Mouse (Mus musculus): ENCODE results near the gene Smndc1. TPM values are rescaled to one million over a fixed set of nuclear protein-coding genes. Genes with fewer than 3 reads are reported as not detected.

Gene Smndc1
- total RNA-seq, 2 experiments from 2014 or later = 33.0 to 33.8 TPM

GRCm38 (mm10) chr19:53391787-53392186 lies 1.4 kb upstream of the Smndc1 start:
- no peak for DNase-seq
- intact Hi-C loops (cut with DNase I) = loop anchor here (10.0 kb wide), 1 partner anchor 553 kb away; the partner anchor contains the start of genes Bbip1 and Shoc2

- no peak for DNase-seq
- intact Hi-C loops (cut with DNase I) = loop anchor here (10.0 kb wide), 1 partner anchor 553 kb away; the partner anchor contains the start of genes Bbip1 and Shoc2
These were observed 1.0 kb upstream of the Smndc1 start for GRCm38 (mm10) chr19:53391386-53391785.

DNA sequence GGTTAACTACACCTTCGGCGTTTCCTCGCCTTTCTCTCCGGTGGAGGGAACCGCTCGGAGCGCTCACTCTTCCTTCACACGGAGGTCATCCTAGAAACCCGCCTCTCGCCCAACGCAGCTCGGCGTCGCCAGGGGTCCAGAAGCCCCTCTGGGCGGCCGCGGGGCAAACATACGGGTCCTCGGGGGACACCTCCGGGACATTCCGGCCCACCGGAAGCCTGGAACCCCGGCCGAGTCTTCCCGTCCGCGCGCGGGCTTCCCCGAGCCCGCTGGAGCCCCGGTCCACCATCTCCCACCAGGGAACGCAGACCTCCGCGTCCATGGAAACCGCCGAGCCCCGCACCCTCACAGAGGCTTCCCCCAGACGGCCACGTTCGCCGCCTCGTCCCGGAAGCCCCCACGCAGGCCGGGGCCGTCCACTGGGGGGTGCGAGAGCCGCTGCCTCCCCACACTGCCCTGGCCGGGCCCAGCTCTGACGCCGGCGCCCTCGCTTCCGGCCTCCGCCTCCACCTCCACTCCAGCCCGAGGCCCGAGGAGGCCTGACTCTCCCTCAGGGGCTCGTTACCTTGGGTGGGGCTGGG lies 437 bp downstream of the Smndc1 start:
- no peak for DNase-seq
- intact Hi-C loops (cut with DNase I) = loop anchor here (10.0 kb wide), 1 partner anchor 555 kb away; the partner anchor contains the start of genes Bbip1 and Shoc2

DNA sequence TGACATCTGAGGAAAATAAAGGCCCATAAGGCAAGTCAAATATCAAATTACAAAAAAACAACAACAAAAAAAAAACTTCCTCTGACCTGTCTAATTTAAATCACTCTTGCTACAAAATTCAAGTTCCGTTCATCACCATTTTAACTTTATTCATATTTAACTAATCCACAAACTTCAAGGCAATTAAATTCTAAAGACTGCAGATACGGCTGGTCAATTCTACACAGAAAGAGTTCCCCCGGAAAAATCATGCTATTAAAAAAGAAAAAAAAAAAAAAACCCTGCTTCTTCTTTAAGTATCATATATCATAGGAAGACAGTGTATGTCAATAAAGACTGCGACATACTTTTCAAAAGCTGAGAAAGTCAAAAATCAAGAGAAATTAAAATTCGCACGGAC lies 961 bp downstream of the Smndc1 start:
- no peak for DNase-seq
- intact Hi-C loops (cut with DNase I) = no loop called here

DNA sequence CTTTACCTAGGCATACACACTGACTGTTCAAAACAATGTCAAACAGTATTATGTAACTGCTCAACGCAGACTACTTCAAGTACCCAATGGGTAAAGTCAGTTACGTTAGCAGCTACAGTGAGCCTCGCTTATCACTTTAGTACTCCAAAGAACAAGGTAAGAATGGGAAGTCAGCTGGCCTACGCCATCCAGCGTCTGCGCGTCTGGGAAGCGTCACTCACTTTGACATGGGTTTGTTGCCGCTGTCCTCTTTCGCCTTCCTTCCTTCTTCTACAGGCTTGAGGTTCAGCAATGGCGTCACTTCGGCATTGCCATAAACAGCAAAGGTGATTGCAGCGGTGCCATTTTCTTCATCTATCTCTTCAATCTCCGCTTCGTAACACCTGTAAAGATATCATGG lies 7.0 kb downstream of the Smndc1 start:
- intact Hi-C loops (cut with DNase I) = no loop called here

DNA sequence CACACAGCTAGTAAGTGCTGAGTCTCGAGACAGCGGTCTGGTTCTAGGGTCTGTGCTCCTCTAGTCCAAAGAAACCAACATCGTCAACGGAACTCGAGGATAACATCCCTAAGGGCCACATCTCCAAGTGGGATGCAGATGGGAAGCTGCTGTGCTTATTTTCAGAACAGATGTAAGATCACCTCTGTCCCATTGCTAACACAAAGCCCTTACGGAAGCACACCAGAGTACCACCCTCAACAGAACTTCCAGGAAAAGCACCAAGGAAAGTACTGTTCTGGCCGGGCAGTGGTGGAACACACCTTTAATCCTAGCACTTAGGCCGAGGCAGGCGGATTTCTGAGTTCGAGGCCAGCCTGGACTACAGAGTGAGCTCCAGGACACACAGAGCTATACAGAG lies 12.0 kb downstream of the Smndc1 start:
- intact Hi-C loops (cut with DNase I) = no loop called here
- DNase-seq = no peak

More for the DNA sequence above, 7.0 kb downstream of the Smndc1 start:
- DNase-seq = no peak

- intact Hi-C loops (cut with DNase I) = no loop called here
These were observed 12.7 kb downstream of the Smndc1 start for GRCm38 (mm10) chr19:53377652-53378051.

GRCm38 (mm10) chr19:53375816-53376215 lies 14.6 kb downstream of the Smndc1 start:
- intact Hi-C loops (cut with DNase I) = no loop called here

More at GRCm38 (mm10) chr19:53377652-53378051, 12.7 kb downstream of the Smndc1 start:
- no peak for DNase-seq

DNA sequence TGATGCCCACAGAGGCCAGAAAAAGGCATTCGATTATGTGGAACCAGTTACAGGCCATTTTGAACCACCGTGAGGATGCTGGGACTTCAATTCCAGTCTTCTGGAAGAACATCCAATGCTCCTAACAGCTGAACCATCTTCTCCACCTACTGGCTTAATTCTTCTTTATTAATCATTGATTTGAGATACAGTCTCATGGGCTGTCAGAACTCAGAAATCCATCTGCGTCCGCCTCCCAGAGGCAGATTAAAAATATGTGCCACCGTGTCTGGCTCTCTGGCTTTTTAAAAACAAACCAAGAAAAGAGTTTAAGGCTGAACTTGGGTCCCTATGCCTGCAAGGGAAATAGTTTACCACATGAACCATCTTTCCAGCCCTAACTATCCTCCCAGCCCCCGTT lies 15.1 kb downstream of the Smndc1 start:
- intact Hi-C loops (cut with DNase I) = no loop called here
- no peak for DNase-seq

More at GRCm38 (mm10) chr19:53375816-53376215, 14.6 kb downstream of the Smndc1 start:
- no peak for DNase-seq

- intact Hi-C loops (cut with DNase I) = no loop called here
- DNase-seq = no peak
These were observed 16.8 kb downstream of the Smndc1 start for GRCm38 (mm10) chr19:53373570-53373969.

GRCm38 (mm10) chr19:53371666-53372065 lies 18.7 kb downstream of the Smndc1 start, which contains the start of gene Gm10197:
Gene Gm10197 (minus strand): TSS chr19:53371766.
- no peak for DNase-seq
- intact Hi-C loops (cut with DNase I) = no loop called here

- DNase-seq = no peak
- intact Hi-C loops (cut with DNase I) = no loop called here
These were observed 20.1 kb downstream of the Smndc1 start for GRCm38 (mm10) chr19:53370233-53370632.

DNA sequence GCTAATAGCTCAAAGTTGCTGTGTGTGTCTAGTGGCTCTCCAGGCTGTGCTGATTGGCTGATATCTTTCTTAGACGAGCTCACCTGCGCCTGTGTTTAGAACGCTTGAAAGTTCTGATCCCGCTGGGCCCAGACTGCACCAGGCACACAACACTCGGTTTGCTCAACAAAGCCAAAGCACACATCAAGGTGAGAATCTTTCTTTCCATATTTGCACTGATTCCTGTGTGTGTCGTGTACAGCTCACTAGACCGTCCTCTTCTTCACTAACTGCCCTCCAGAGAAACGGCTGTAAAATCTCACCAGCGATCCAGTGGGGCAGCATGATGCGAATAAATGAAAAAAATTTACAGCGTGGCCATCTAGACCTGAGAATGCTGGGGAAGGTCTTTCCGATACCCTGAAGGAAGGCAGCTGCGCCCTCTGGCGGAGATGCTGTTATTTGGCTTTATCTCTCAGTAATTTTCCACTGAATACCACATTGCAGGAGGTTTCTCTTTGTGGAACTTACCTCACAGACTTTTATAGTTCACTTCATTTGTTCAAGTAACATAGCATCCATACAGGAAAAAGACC lies 20.8 kb downstream of the Smndc1 start:
- intact Hi-C loops (cut with DNase I) = loop anchor here (1.0 to 5.0 kb wide), 3 partner anchors 57 to 361 kb away; partner anchors contain the start of gene Mxi1
- peak; percentile 82 to 87 for DNase-seq

DNA sequence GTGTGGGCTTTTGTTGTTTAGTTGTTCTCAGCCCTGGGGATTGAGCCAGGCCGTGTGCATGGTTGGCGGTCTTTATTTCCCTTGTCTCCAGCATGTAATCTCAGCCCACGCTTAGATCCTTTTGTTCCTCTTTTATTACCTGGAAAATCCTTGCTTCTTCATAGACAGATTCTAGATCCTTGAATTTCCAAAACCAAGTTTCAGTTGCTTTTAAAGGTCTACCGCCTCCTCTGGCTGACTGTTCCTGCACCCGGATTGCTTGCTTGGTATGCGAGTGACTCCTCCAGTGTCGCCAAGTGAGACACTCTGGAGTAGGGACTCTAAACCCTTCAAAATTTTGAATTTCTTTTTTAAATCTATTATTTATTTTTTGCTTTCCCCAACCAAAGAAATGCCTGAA lies 23.5 kb downstream of the Smndc1 start:
- intact Hi-C loops (cut with DNase I) = loop anchor here (5.0 kb wide), 1 partner anchor 55 kb away; the partner anchor contains the start of gene Mxi1
- no peak for DNase-seq

DNA sequence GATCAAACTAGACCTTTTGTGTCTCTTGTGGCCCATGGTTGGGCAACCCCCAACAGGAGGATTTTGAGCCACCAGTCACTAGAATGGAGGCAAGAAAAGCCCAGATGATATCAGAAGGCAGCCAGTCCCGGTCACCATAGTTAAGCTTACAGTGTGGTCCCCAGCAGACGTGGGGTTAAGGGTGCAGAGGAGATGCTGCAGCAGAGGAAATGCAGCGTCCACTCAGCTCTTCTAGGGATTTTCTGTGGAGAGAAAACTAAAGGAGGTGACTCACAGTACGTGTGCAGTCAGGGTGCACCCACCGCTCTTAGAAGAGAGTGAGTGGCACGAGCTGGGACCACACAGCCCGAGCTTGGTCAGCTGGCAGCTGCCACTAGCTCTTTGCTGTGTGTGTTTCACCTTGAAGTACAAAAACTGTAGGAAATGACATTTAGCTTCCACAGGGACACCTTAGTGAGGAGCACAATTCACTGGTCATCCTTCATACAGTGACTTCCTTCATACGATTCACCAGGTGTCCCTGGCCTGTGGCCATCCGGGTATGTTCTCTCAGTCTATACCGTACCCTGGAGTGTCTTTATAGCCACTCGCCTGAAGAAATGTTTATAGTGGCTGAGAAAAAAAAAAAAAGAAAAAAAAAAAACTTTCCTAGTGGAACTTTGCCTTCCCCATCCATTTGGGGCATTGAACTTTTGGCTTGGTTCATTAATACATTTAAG lies 24.2 kb downstream of the Smndc1 start:
- no peak for DNase-seq
- intact Hi-C loops (cut with DNase I) = loop anchor here (5.0 kb wide), 1 partner anchor 54 kb away; the partner anchor contains the start of gene Mxi1

DNA sequence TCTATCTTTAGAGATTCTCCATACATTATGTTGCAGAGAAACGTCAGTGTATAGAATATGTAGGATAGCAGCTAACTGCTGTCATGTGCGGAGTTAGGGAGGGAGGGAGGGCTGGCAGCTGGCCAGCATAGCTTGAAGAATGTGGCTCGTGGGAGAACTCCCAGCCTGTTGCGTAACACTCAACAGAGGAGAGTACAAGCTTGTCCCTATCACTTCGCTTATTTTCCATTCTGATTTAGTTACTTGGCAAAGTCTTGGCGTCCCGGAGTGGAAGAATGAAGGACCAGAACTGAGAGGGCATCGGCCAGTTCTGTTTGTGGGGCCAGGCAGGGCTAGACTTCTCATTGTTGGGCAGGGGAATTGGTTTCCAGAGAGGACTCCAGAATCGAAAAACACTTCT lies 25.4 kb downstream of the Smndc1 start:
- intact Hi-C loops (cut with DNase I) = loop anchor here (5.0 kb wide), 1 partner anchor 53 kb away; the partner anchor contains the start of gene Mxi1
- DNase-seq = peak; percentile 68 to 71

- intact Hi-C loops (cut with DNase I) = no loop called here
- no peak for DNase-seq
These were observed 25.8 kb downstream of the Smndc1 start for GRCm38 (mm10) chr19:53364551-53364950.

GRCm38 (mm10) chr19:53362967-53363366 lies 27.4 kb downstream of the Smndc1 start:
- intact Hi-C loops (cut with DNase I) = loop anchor here (2.0 kb wide), 1 partner anchor 32 kb away; no protein-coding TSS in a partner anchor
- DNase-seq = no peak

DNA sequence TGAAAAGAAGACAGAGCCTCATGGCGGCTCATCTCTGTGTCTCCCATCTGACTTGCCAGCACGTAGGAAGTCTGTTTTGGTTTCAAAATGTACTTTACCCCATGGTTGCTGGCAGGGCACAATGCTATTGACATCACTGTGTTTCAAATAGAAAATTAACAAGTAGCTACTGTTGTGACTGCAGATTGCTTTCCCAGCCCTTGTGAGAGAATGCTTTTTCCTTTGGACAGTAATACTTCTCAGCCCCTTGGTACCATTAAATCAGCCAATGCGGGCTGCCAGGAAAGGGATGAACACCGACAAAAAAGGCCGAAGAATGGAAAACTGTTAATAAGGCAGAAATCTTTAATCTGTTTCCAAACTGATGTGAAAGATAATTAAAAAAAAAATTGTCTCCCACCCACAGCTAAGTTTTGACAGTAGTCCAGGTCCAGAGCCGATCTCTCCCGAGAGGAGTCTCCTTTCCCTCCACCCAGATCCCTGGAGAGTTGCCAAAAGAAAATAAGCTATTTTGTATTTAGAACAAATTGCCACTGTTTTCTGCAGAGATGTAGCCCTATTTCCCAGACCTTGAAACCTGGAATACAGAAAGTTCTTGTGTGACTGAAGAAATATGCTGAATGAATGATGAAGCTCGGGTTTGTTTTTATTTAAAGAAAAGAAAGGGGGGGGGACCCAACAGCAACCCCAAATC lies 30.0 kb downstream of the Smndc1 start:
- DNase-seq = no peak
- intact Hi-C loops (cut with DNase I) = no loop called here
